Mouse (Mus musculus) Patski (cell line): ENCODE data around the gene Lgmn. TPM values are rescaled to one million over a fixed set of nuclear protein-coding genes. Genes with fewer than 3 reads are reported as not detected.

ENCODE experiments used
- ATAC-seq: fragments of 100-300 bp; one replicate; pipeline ENCODE4 v1.8.0; 2021
- CTCF ChIA-PET: fragments of 350-600 bp; sonication (Branson Sonifier 250); formaldehyde crosslinking; loops from one replicate; lab custom pipeline; 2022; ENCODE audit warnings: inconsistent platforms; lab: Charles Lee
- POLR2A ChIA-PET: fragments of 350-600 bp; sonication (Branson Sonifier 250); formaldehyde crosslinking; loops from one replicate; lab custom pipeline; 2022; ENCODE audit warnings: antibody characterized with exemption, inconsistent platforms; lab: Charles Lee
- DNase-seq: peaks from one replicate; pipeline ENCODE4 v3.0.0-alpha.2; 2011; ENCODE audit warnings: low read depth, low spot score
- H3K27me3 ChIP-seq: fragments of 371-371 bp; one replicate; pipeline ENCODE4 v1.5.1; 2021
- CTCF ChIP-seq: fragments of 100-300 bp; IDR thresholded peaks from one replicate; pipeline ENCODE4 v1.5.1; 2021
- in situ Hi-C: fragments of 300-500 bp; cut with MboI; formaldehyde crosslinking; loops from 3 replicates; pipeline ENCODE4 v1.11.1; 2018; ENCODE audit warnings: low pct_unique_long_range_greater_than_20kb, mixed read lengths
- polyA plus RNA-seq: library from polyadenylated mRNA; unstranded; gene quantifications from one replicate; pipeline ENCODE4 v1.2.3, GENCODE M21; 2021

Gene Lgmn
- polyA plus RNA-seq, 1 experiment from 2014 or later: 436 TPM

- TF ChIP-seq CTCF: no peak
- no peaks in the 10 kb centered on the region for H3K27me3 ChIP-seq
- in situ Hi-C loops: loop anchor here (5.0 kb wide), 1 partner anchor 61 kb away; no protein-coding TSS in a partner anchor
- CTCF ChIA-PET: interaction anchor here (0.8 to 7.6 kb wide), 2 partner anchors 18 to 65 kb away, joined by 3 to 78 read pairs; no protein-coding TSS in a partner anchor
- no peak for DNase-seq
- POLR2A ChIA-PET: no interaction called here
- ATAC-seq: no peak
Observed at GRCm38 (mm10) chr12:102395998-102396991, 43.3 kb downstream of the Lgmn start.

- POLR2A ChIA-PET: no interaction called here
- in situ Hi-C loops: loop anchor here (5.0 kb wide), 1 partner anchor 62 kb away; no protein-coding TSS in a partner anchor
- ATAC-seq (no peak), DNase-seq (no peak)
- no peaks in the 10 kb centered on the region for H3K27me3 ChIP-seq
- CTCF ChIA-PET: interaction anchor here (7.6 kb wide), 1 partner anchor 66 kb away, joined by 78 read pairs; no protein-coding TSS in a partner anchor
- TF ChIP-seq CTCF: no peak
Observed at GRCm38 (mm10) chr12:102395537-102395936, 44.1 kb downstream of the Lgmn start.

GRCm38 (mm10) chr12:102394496-102394895 is 45.1 kb downstream of the Lgmn start:
- TF ChIP-seq CTCF: no peak
- ChIA-PET POLR2A (interaction anchor here (1.2 kb wide), 1 partner anchor 45 kb away, joined by 3 read pairs; the partner anchor contains the start of gene Lgmn), CTCF (interaction anchor here (3.7 to 7.6 kb wide), 2 partner anchors 60 to 67 kb away, joined by 19 to 78 read pairs; no protein-coding TSS in a partner anchor)
- ATAC-seq (peak; percentile 90), DNase-seq (peak; percentile 65)
- in situ Hi-C loops: no loop called here
- no peaks in the 10 kb centered on the region for H3K27me3 ChIP-seq

GRCm38 (mm10) chr12:102391982-102392381 is 47.6 kb downstream of the Lgmn start:
- CTCF ChIA-PET: interaction anchor here (1.0 to 7.6 kb wide), 12 partner anchors 13 to 75 kb away, joined by 3 to 78 read pairs (median 5); partner anchors contain the start of gene Lgmn
- ATAC-seq (peak; percentile 26), DNase-seq (no peak)
- in situ Hi-C loops: no loop called here
- POLR2A ChIA-PET: interaction anchor here (1.4 to 1.8 kb wide), 2 partner anchors 47 to 68 kb away, joined by 4 to 10 read pairs; partner anchors contain the start of gene Lgmn
- H3K27me3 ChIP-seq: no peaks in the 10 kb centered on the region
- TF ChIP-seq CTCF: no peak

GRCm38 (mm10) chr12:102391109-102391508 is 48.5 kb downstream of the Lgmn start:
- ATAC-seq: no peak
- H3K27me3 ChIP-seq: no peaks in the 10 kb centered on the region
- POLR2A ChIA-PET: interaction anchor here (0.6 to 1.8 kb wide), 3 partner anchors 63 to 73 kb away, joined by 3 to 10 read pairs (median 3); no protein-coding TSS in a partner anchor
- CTCF ChIA-PET: interaction anchor here (1.1 to 7.6 kb wide), 9 partner anchors 24 to 76 kb away, joined by 3 to 78 read pairs (median 5); partner anchors contain the start of gene Lgmn
- in situ Hi-C loops: no loop called here
- no peak for DNase-seq
- no peak for TF ChIP-seq CTCF

GRCm38 (mm10) chr12:102390042-102390441 is 49.6 kb downstream of the Lgmn start:
- ChIA-PET POLR2A (no interaction called here), CTCF (interaction anchor here (2.2 to 7.6 kb wide), 4 partner anchors 25 to 71 kb away, joined by 5 to 78 read pairs (median 14); partner anchors contain the start of gene Lgmn)
- in situ Hi-C loops: no loop called here
- DNase-seq (no peak), ATAC-seq (no peak)
- TF ChIP-seq CTCF: no peak
- H3K27me3 ChIP-seq: no peaks in the 10 kb centered on the region

- no peak for TF ChIP-seq CTCF
Observed at GRCm38 (mm10) chr12:102387219-102387917, 52.2 kb downstream of the Lgmn start.

GRCm38 (mm10) chr12:102384819-102385218 is 54.8 kb downstream of the Lgmn start:
- ChIA-PET POLR2A (interaction anchor here (1.3 kb wide), 1 partner anchor 9 kb away, joined by 3 read pairs; no protein-coding TSS in a partner anchor), CTCF (interaction anchor here (0.8 to 1.1 kb wide), 2 partner anchors 129 to 393 kb away, joined by 3 read pairs; no protein-coding TSS in a partner anchor)
- peak; percentile 74 for TF ChIP-seq CTCF
- no peaks in the 10 kb centered on the region for H3K27me3 ChIP-seq
- in situ Hi-C loops: loop anchor here (5.0 kb wide), 1 partner anchor 403 kb away; no protein-coding TSS in a partner anchor
- DNase-seq (no peak), ATAC-seq (peak; percentile 12)

More at GRCm38 (mm10) chr12:102387219-102387917, 52.2 kb downstream of the Lgmn start:
- CTCF ChIA-PET: interaction anchor here (0.7 to 1.7 kb wide), 3 partner anchors 29 to 73 kb away, joined by 3 to 6 read pairs (median 3); partner anchors contain the start of gene Lgmn
- in situ Hi-C loops: no loop called here
- H3K27me3 ChIP-seq: no peaks in the 10 kb centered on the region
- DNase-seq: no peak
- POLR2A ChIA-PET: no interaction called here
- ATAC-seq: no peak

GRCm38 (mm10) chr12:102383288-102383687 is 56.3 kb downstream of the Lgmn start:
- TF ChIP-seq CTCF: no peak
- ATAC-seq: no peak
- ChIA-PET CTCF (no interaction called here), POLR2A (interaction anchor here (0.7 kb wide), 1 partner anchor 78 kb away, joined by 3 read pairs; no protein-coding TSS in a partner anchor)
- no peaks in the 10 kb centered on the region for H3K27me3 ChIP-seq
- no peak for DNase-seq
- in situ Hi-C loops: loop anchor here (5.0 kb wide), 1 partner anchor 401 kb away; no protein-coding TSS in a partner anchor
